Mouse (Mus musculus) liver, adult 2 months (tissue): Measurements from ENCODE around the gene Polr2l. TPM values are rescaled to one million over a fixed set of nuclear protein-coding genes. Genes with fewer than 3 reads are reported as not detected.

Experiments
- DNase-seq: peaks from one replicate; pipeline ENCODE4 v3.0.0-alpha.2; 2011; ENCODE audit warnings: low read depth, low spot score; ENCODE audit errors: extremely low read depth
- H3K27ac ChIP-seq: fragments of 200-500 bp; replicated peaks from 2 replicates; pipeline ENCODE4 v1.5.1; 2012; ENCODE audit warnings: low read depth, mild to moderate bottlenecking, control low read depth, inconsistent platforms, low read length; ENCODE audit not compliant: insufficient read depth
- H3K27me3 ChIP-seq: fragments of 200-500 bp; 2 replicates; pipeline ENCODE4 v1.6.1; 2012; ENCODE audit warnings: mild to moderate bottlenecking, moderate library complexity, low read length, inconsistent platforms; ENCODE audit not compliant: control insufficient read depth, insufficient read depth
- H3K36me3 ChIP-seq: fragments of 200-500 bp; 2 replicates; pipeline ENCODE4 v1.6.1; 2012; ENCODE audit warnings: low read length, inconsistent platforms; ENCODE audit not compliant: control insufficient read depth, insufficient read depth
- H3K4me1 ChIP-seq: fragments of 200-500 bp; 2 replicates; pipeline ENCODE4 v1.6.1; 2011; ENCODE audit warnings: low read length; ENCODE audit not compliant: control insufficient read depth, insufficient read depth
- H3K4me3 ChIP-seq: fragments of 200-500 bp; 2 replicates; pipeline ENCODE4 v1.5.1; 2011; ENCODE audit warnings: low read depth, mild to moderate bottlenecking, control low read depth, low read length, moderate library complexity; ENCODE audit not compliant: insufficient read depth
- H3K79me2 ChIP-seq: fragments of 200-500 bp; 2 replicates; pipeline ENCODE4 v1.6.1; 2012; ENCODE audit warnings: inconsistent platforms, mild to moderate bottlenecking, low read length, moderate library complexity; ENCODE audit not compliant: control insufficient read depth, insufficient read depth
- H3K9ac ChIP-seq: fragments of 200-500 bp; 2 replicates; pipeline ENCODE4 v1.6.1; 2012; ENCODE audit warnings: low read depth, mild to moderate bottlenecking, control low read depth, inconsistent platforms, low read length
- CTCF ChIP-seq: fragments of 200-500 bp; IDR thresholded peaks from 2 replicates; pipeline ENCODE4 v1.5.1; 2011; ENCODE audit warnings: low read depth, low read length, control low read depth
- POLR2A ChIP-seq: fragments of 200-500 bp; IDR thresholded peaks from 2 replicates; pipeline ENCODE4 v1.6.1; 2011; ENCODE audit warnings: low read length, control low read depth; ENCODE audit not compliant: insufficient read depth; ENCODE audit errors: extremely low read depth
- WGBS: fragments of 180-500 bp; shearing (Covaris S2); methylation state at CpG from one replicate; pipeline ENCODE4 v1.1.7; 2018; 5-methylcytosine and 5-hydroxymethylcytosine counted together
- polyA plus RNA-seq: library from polyadenylated mRNA; depleted of rRNA; stranded (reverse); fragments of >200 nt; gene quantifications from 2 replicates; pipeline ENCODE4 v1.2.3, GENCODE M21; 2012
- total RNA-seq: library from RNA; depleted of rRNA; stranded (reverse); fragments of >200 nt; gene quantifications from 2 replicates; pipeline ENCODE4 v1.2.3, GENCODE M21; 2014

Gene Polr2l
- total and polyA plus RNA-seq, 2 experiments: 41.1 to 42.8 TPM

GRCm38 (mm10) chr7:141491151-141491550, 16.2 kb upstream of the Polr2l start:
- no peaks in the 10 kb centered on the region for H3K79me2 ChIP-seq
- WGBS: 76% methylated on average over 2 of the region's 2 CpGs
- DNase-seq: no peak
- H3K9ac ChIP-seq: no peak overlapping the region
- no peaks in the 10 kb centered on the region for H3K4me1 ChIP-seq
- H3K27ac ChIP-seq: no peak overlapping the region
- H3K4me3 ChIP-seq: no peak overlapping the region
- peaks cover 26% of the 10 kb centered on the region for H3K36me3 ChIP-seq
- no peaks in the 10 kb centered on the region for H3K27me3 ChIP-seq
- TF ChIP-seq POLR2A: no peak
- peak; percentile 11; the same call in 1 of the 2 replicates for TF ChIP-seq CTCF

GRCm38 (mm10) chr7:141487141-141487540, 12.2 kb upstream of the Polr2l start:
- H3K4me1 ChIP-seq: no peaks in the 10 kb centered on the region
- H3K4me3 ChIP-seq: no peak overlapping the region
- DNase-seq: no peak
- no peak overlapping the region for H3K9ac ChIP-seq
- no peaks in the 10 kb centered on the region for H3K27me3 ChIP-seq
- peaks cover 22% of the 10 kb centered on the region for H3K36me3 ChIP-seq
- H3K27ac ChIP-seq: no peak overlapping the region
- WGBS: 96% methylated on average over 7 of the region's 7 CpGs
- TF ChIP-seq POLR2A (no peak), CTCF (no peak)
- H3K79me2 ChIP-seq: peaks cover 7% of the 10 kb centered on the region

GRCm38 (mm10) chr7:141486239-141486638, 11.3 kb upstream of the Polr2l start:
- H3K27ac ChIP-seq: no peak overlapping the region
- DNase-seq: no peak
- H3K79me2 ChIP-seq: peaks cover 13% of the 10 kb centered on the region
- peaks cover 20% of the 10 kb centered on the region for H3K36me3 ChIP-seq
- peaks cover 4% of the 10 kb centered on the region for H3K4me1 ChIP-seq
- no peak overlapping the region for H3K9ac ChIP-seq
- TF ChIP-seq CTCF (no peak), POLR2A (no peak)
- H3K4me3 ChIP-seq: no peak overlapping the region
- WGBS: 93% methylated on average over 1 of the region's 1 CpGs
- no peaks in the 10 kb centered on the region for H3K27me3 ChIP-seq

GRCm38 (mm10) chr7:141485606-141486005, 10.7 kb upstream of the Polr2l start:
- DNase-seq: no peak
- 96% methylated on average over 2 of the region's 2 CpGs for WGBS

GRCm38 (mm10) chr7:141485186-141485585, 10.3 kb upstream of the Polr2l start:
- Histone ChIP-seq H3K4me3 (no peak overlapping the region), H3K36me3 (peaks cover 16% of the 10 kb centered on the region), H3K79me2 (peaks cover 18% of the 10 kb centered on the region), H3K27ac (no peak overlapping the region), H3K4me1 (peaks cover 10% of the 10 kb centered on the region), H3K9ac (no peak overlapping the region), H3K27me3 (no peaks in the 10 kb centered on the region)
- TF ChIP-seq CTCF (no peak), POLR2A (no peak)
- 89% methylated on average over 2 of the region's 2 CpGs for WGBS
- DNase-seq: no peak

More at GRCm38 (mm10) chr7:141485606-141486005, 10.7 kb upstream of the Polr2l start:
- H3K27me3 ChIP-seq: no peaks in the 10 kb centered on the region
- no peak overlapping the region for H3K9ac ChIP-seq
- peaks cover 18% of the 10 kb centered on the region for H3K79me2 ChIP-seq
- peaks cover 8% of the 10 kb centered on the region for H3K4me1 ChIP-seq
- H3K27ac ChIP-seq: no peak overlapping the region
- H3K4me3 ChIP-seq: no peak overlapping the region
- H3K36me3 ChIP-seq: peaks cover 16% of the 10 kb centered on the region
- no peak for TF ChIP-seq CTCF
- no peak for TF ChIP-seq POLR2A

- TF ChIP-seq POLR2A (no peak), CTCF (no peak)
- 88% methylated on average over 5 of the region's 5 CpGs for WGBS
- Histone ChIP-seq H3K9ac (no peak overlapping the region), H3K4me3 (no peak overlapping the region), H3K27ac (no peak overlapping the region), H3K36me3 (peaks cover 10% of the 10 kb centered on the region), H3K27me3 (no peaks in the 10 kb centered on the region), H3K79me2 (peaks cover 18% of the 10 kb centered on the region), H3K4me1 (peaks cover 10% of the 10 kb centered on the region)
- DNase-seq: no peak
These were observed 9.5 kb upstream of the Polr2l start for GRCm38 (mm10) chr7:141484186-141485120.
